Mouse (Mus musculus) lung, postnatal 0 days (tissue): ENCODE results near the gene Fermt2.

Source experiments
- CTCF ChIP-seq: IDR thresholded peaks from 2 replicates; pipeline ENCODE4 v1.5.1; 2016; ENCODE audit warnings: antibody characterized with exemption, mild to moderate bottlenecking
- EP300 ChIP-seq: IDR thresholded peaks from 2 replicates; pipeline ENCODE4 v1.6.1; 2016; ENCODE audit warnings: antibody characterized with exemption, mild to moderate bottlenecking, control low read depth

DNA sequence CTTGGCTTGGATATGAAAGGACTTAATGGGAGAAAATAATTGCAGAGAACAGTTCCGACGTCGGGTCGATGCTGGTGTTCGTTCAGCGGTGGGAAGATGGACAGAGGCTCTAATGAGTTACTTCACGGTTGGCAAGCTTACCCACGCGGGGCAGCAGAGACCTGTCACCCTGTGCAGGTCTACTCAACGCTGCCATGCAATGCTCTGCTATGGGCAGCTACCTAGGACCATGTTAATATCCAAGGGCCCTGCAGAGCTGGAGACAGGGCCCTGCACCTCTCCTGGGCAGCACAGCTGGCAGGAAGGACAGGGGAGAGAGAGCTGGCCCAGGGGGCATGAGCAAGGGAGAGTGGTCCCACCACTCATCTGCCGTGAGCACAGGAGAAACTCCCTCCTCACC, 29.9 kb downstream of the Fermt2 start:
- no peak for TF ChIP-seq CTCF
- TF ChIP-seq EP300 = no peak
